Mouse (Mus musculus) megakaryocyte, embryonic 14.5 days (primary cell): ENCODE results near the gene A2ml1. TPM values are rescaled to one million over a fixed set of nuclear protein-coding genes. Genes with fewer than 3 reads are reported as not detected.

Source experiments
- H3K27me3 ChIP-seq: replicated peaks from 2 replicates; pipeline ENCODE3; 2012; ENCODE audit warnings: inconsistent platforms
- H3K36me3 ChIP-seq: replicated peaks from 2 replicates; pipeline ENCODE3; 2012; ENCODE audit warnings: low read length, inconsistent platforms, mixed read lengths
- H3K4me1 ChIP-seq: 2 replicates; pipeline ENCODE4 v1.6.1; 2012; ENCODE audit warnings: inconsistent platforms
- H3K4me3 ChIP-seq: replicated peaks from 2 replicates; pipeline ENCODE3; 2012; ENCODE audit warnings: moderate library complexity, mild to moderate bottlenecking, inconsistent platforms
- H3K9me3 ChIP-seq: 2 replicates; pipeline ENCODE4 v1.6.1; 2012; ENCODE audit warnings: inconsistent platforms
- FLI1 ChIP-seq: IDR thresholded peaks from 2 replicates; pipeline ENCODE4 v1.6.1; 2012; ENCODE audit warnings: low read length, inconsistent platforms, mixed read lengths
- GATA1 ChIP-seq: IDR thresholded peaks from 3 replicates; pipeline ENCODE4 v1.6.1; 2012; ENCODE audit warnings: mixed read lengths, low read length, inconsistent platforms, borderline replicate concordance
- polyA plus RNA-seq: library from polyadenylated mRNA; stranded (reverse); fragments of >175 nt; gene quantifications from 2 replicates; pipeline ENCODE4 v1.2.3, GENCODE M21; 2012; ENCODE audit warnings: low replicate concordance; ENCODE audit not compliant: insufficient read depth

Gene A2ml1
- polyA plus RNA-seq, 1 experiment, result not detected

- Histone ChIP-seq H3K9me3 (no peaks in the 10 kb centered on the region), H3K4me3 (no peak overlapping the region), H3K4me1 (no peaks in the 10 kb centered on the region), H3K36me3 (no peaks in the 10 kb centered on the region), H3K27me3 (peaks cover 4% of the 10 kb centered on the region)
- TF ChIP-seq GATA1, result no peak
- no peak for TF ChIP-seq FLI1
These were observed 18.1 kb upstream of the A2ml1 start for GRCm38 (mm10) chr6:128599555-128599954.

GRCm38 (mm10) chr6:128598256-128599047 is 17.0 kb upstream of the A2ml1 start:
- H3K4me1 ChIP-seq, result no peaks in the 10 kb centered on the region
- no peaks in the 10 kb centered on the region for H3K9me3 ChIP-seq
- no peak for TF ChIP-seq FLI1
- no peak for TF ChIP-seq GATA1
- H3K4me3 ChIP-seq, result no peak overlapping the region
- no peaks in the 10 kb centered on the region for H3K36me3 ChIP-seq
- H3K27me3 ChIP-seq, result peaks cover 4% of the 10 kb centered on the region

GRCm38 (mm10) chr6:128597121-128597522 is 15.7 kb upstream of the A2ml1 start:
- peaks cover under 1% of the 10 kb centered on the region for H3K27me3 ChIP-seq
- no peaks in the 10 kb centered on the region for H3K9me3 ChIP-seq
- H3K36me3 ChIP-seq, result no peaks in the 10 kb centered on the region
- no peak for TF ChIP-seq FLI1
- TF ChIP-seq GATA1, result no peak
- H3K4me1 ChIP-seq, result no peaks in the 10 kb centered on the region
- H3K4me3 ChIP-seq, result no peak overlapping the region

- Histone ChIP-seq H3K36me3 (no peaks in the 10 kb centered on the region), H3K4me3 (no peak overlapping the region), H3K4me1 (no peaks in the 10 kb centered on the region), H3K9me3 (no peaks in the 10 kb centered on the region), H3K27me3 (no peaks in the 10 kb centered on the region)
- no peak for TF ChIP-seq GATA1
- TF ChIP-seq FLI1, result no peak
These were observed 13.2 kb upstream of the A2ml1 start for GRCm38 (mm10) chr6:128594651-128595050.

GRCm38 (mm10) chr6:128589426-128589825 is 8.0 kb upstream of the A2ml1 start:
- TF ChIP-seq FLI1, result no peak
- no peak for TF ChIP-seq GATA1
- no peak overlapping the region for H3K4me3 ChIP-seq
- H3K4me1 ChIP-seq, result no peaks in the 10 kb centered on the region
- H3K36me3 ChIP-seq, result no peaks in the 10 kb centered on the region
- H3K27me3 ChIP-seq, result no peaks in the 10 kb centered on the region
- H3K9me3 ChIP-seq, result no peaks in the 10 kb centered on the region

- H3K9me3 ChIP-seq, result no peaks in the 10 kb centered on the region
- no peak for TF ChIP-seq FLI1
- TF ChIP-seq GATA1, result no peak
- H3K4me1 ChIP-seq, result no peaks in the 10 kb centered on the region
- H3K4me3 ChIP-seq, result no peak overlapping the region
- H3K36me3 ChIP-seq, result no peaks in the 10 kb centered on the region
- H3K27me3 ChIP-seq, result no peaks in the 10 kb centered on the region
These were observed 6.2 kb upstream of the A2ml1 start for GRCm38 (mm10) chr6:128587619-128588018.

- Histone ChIP-seq H3K9me3 (no peaks in the 10 kb centered on the region), H3K27me3 (no peaks in the 10 kb centered on the region), H3K36me3 (no peaks in the 10 kb centered on the region), H3K4me3 (no peak overlapping the region), H3K4me1 (no peaks in the 10 kb centered on the region)
- TF ChIP-seq GATA1 (no peak), FLI1 (no peak)
These were observed 4.3 kb upstream of the A2ml1 start for GRCm38 (mm10) chr6:128585642-128586245.

GRCm38 (mm10) chr6:128584070-128584660 is 2.8 kb upstream of the A2ml1 start:
- H3K9me3 ChIP-seq, result no peaks in the 10 kb centered on the region
- H3K4me3 ChIP-seq, result no peak overlapping the region
- no peaks in the 10 kb centered on the region for H3K4me1 ChIP-seq
- no peaks in the 10 kb centered on the region for H3K36me3 ChIP-seq
- TF ChIP-seq FLI1, result no peak
- no peaks in the 10 kb centered on the region for H3K27me3 ChIP-seq

- H3K4me3 ChIP-seq, result no peak overlapping the region
- no peaks in the 10 kb centered on the region for H3K4me1 ChIP-seq
- no peaks in the 10 kb centered on the region for H3K36me3 ChIP-seq
- no peaks in the 10 kb centered on the region for H3K9me3 ChIP-seq
- TF ChIP-seq FLI1, result no peak
- no peak for TF ChIP-seq GATA1
- no peaks in the 10 kb centered on the region for H3K27me3 ChIP-seq
These were observed 4.1 kb downstream of the A2ml1 start for GRCm38 (mm10) chr6:128577301-128577700.

- TF ChIP-seq FLI1 (no peak), GATA1 (no peak)
- Histone ChIP-seq H3K27me3 (no peaks in the 10 kb centered on the region), H3K4me3 (no peak overlapping the region), H3K9me3 (peaks cover 26% of the 10 kb centered on the region), H3K36me3 (no peaks in the 10 kb centered on the region), H3K4me1 (no peaks in the 10 kb centered on the region)
These were observed 14.8 kb downstream of the A2ml1 start for GRCm38 (mm10) chr6:128566589-128566988.
